Mouse (Mus musculus) hindbrain, embryonic 16.5 days (tissue): ENCODE results near the gene Sugp2. TPM values are rescaled to one million over a fixed set of nuclear protein-coding genes. Genes with fewer than 3 reads are reported as not detected.
"Not testable (repeated sequence)": the region's sequence is repeated elsewhere in the genome, so short reads cannot be mapped to it uniquely, and the experiment has no call there.

Experiments used
- ATAC-seq: fragments of 200-750 bp; cut with Nextera tagmentation; 2 replicates; pipeline ENCODE4 v1.8.0; 2017; ENCODE audit warnings: moderate TSS enrichment, moderate library complexity
- H3K27ac ChIP-seq: fragments of 300-500 bp; sonication (generic); 2 replicates; pipeline ENCODE4 v1.5.1; 2014; ENCODE audit warnings: low read depth, mild to moderate bottlenecking, control low read depth, low read length, moderate library complexity
- H3K27me3 ChIP-seq: fragments of 300-500 bp; sonication (generic); replicated peaks from 2 replicates; pipeline ENCODE4 v1.6.1; 2014; ENCODE audit warnings: low read length; ENCODE audit not compliant: control insufficient read depth, insufficient read depth
- H3K36me3 ChIP-seq: fragments of 300-500 bp; sonication (generic); 2 replicates; pipeline ENCODE4 v1.6.1; 2014; ENCODE audit warnings: mild to moderate bottlenecking, low read length, moderate library complexity, mixed read lengths; ENCODE audit not compliant: control insufficient read depth, insufficient read depth
- H3K4me1 ChIP-seq: fragments of 300-500 bp; sonication (generic); 2 replicates; pipeline ENCODE4 v1.6.1; 2014; ENCODE audit warnings: low read depth, low read length; ENCODE audit not compliant: control insufficient read depth, insufficient read depth
- H3K4me2 ChIP-seq: fragments of 300-500 bp; sonication (generic); 2 replicates; pipeline ENCODE4 v1.6.1; 2014; ENCODE audit warnings: mild to moderate bottlenecking, low read length, control low read depth, moderate library complexity
- H3K4me3 ChIP-seq: fragments of 300-500 bp; sonication (generic); 2 replicates; pipeline ENCODE4 v1.5.1; 2014; ENCODE audit warnings: mild to moderate bottlenecking, low read length, control low read depth, moderate library complexity
- H3K9ac ChIP-seq: fragments of 300-500 bp; sonication (generic); 2 replicates; pipeline ENCODE4 v1.6.1; 2014; ENCODE audit warnings: low read depth, mild to moderate bottlenecking, control low read depth, low read length, moderate library complexity
- H3K9me3 ChIP-seq: fragments of 300-500 bp; sonication (generic); 2 replicates; pipeline ENCODE4 v1.6.1; 2014; ENCODE audit warnings: mild to moderate bottlenecking, low read length, moderate library complexity; ENCODE audit not compliant: control insufficient read depth
- WGBS: fragments of 180-500 bp; shearing (Covaris S2); extraction: QIAGEN DNeasy Blood & Tissue Kit; methylation state at CpG from one replicate; pipeline ENCODE4 v1.1.7; 2014; 5-methylcytosine and 5-hydroxymethylcytosine counted together
- polyA plus RNA-seq: library from polyadenylated mRNA; unstranded; fragments of >200 nt; fragmentation: Nextera tagmentation; extraction: Ambion mirVana; gene quantifications from 2 replicates; pipeline ENCODE4 v1.2.1, GENCODE M21; 2015

The Sugp2 gene
- polyA plus RNA-seq, 1 experiment from 2014 or later: 85.1 TPM

DNA sequence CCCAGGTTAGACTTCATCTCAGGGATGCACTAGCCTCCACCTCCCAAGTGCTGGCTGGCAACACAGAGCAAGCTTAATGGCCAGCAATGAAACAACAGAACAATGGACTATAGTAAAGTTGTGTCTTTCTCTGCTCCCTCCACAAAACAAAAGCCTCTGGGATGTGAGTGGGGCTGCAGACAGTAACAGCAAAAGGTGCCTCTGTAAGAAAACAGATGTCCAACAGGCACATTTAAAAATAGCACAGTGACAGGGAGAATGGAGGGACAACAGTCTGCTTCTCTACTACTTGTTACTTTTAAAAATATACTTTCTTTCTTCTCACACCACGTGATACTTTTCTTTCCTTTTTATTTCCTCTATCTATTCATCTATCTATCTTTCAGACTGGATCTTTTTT lies 29.3 kb upstream of the Sugp2 start:
- Histone ChIP-seq H3K36me3 (no peaks in the 10 kb centered on the region), H3K4me3 (no peak overlapping the region), H3K4me2 (no peak overlapping the region), H3K27me3 (no peaks in the 10 kb centered on the region), H3K9me3 (no peaks in the 10 kb centered on the region), H3K4me1 (peaks cover 2% of the 10 kb centered on the region; the same call in 1 of the 2 replicates), H3K27ac (no peak overlapping the region), H3K9ac (no peak overlapping the region)
- no peak for ATAC-seq
- WGBS: 50% methylated on average over 1 of the region's 1 CpGs

GRCm38 (mm10) chr8:70208130-70208529 lies 25.9 kb upstream of the Sugp2 start:
- H3K36me3 ChIP-seq: no peaks in the 10 kb centered on the region
- no peak overlapping the region for H3K27ac ChIP-seq
- ATAC-seq: no peak
- no peak overlapping the region for H3K9ac ChIP-seq
- no peaks in the 10 kb centered on the region for H3K9me3 ChIP-seq
- H3K4me2 ChIP-seq: no peak overlapping the region
- peaks cover 15% of the 10 kb centered on the region for H3K4me1 ChIP-seq
- whole genome bisulfite sequencing: 71% methylated on average over 1 of the region's 1 CpGs
- H3K4me3 ChIP-seq: no peak overlapping the region
- peaks cover 2% of the 10 kb centered on the region; the same call in 1 of the 2 replicates for H3K27me3 ChIP-seq

GRCm38 (mm10) chr8:70210538-70210937 lies 23.5 kb upstream of the Sugp2 start:
- H3K27ac ChIP-seq: no peak overlapping the region
- no peaks in the 10 kb centered on the region for H3K9me3 ChIP-seq
- no peak for ATAC-seq
- H3K4me3 ChIP-seq: peak overlapping the region; percentile 7; the same call in 1 of the 2 replicates
- H3K4me2 ChIP-seq: peak overlapping the region; percentile 93; the same call in 1 of the 2 replicates
- peak overlapping the region; percentile 18; the same call in 1 of the 2 replicates for H3K9ac ChIP-seq
- H3K36me3 ChIP-seq: no peaks in the 10 kb centered on the region
- H3K4me1 ChIP-seq: peaks cover 15% of the 10 kb centered on the region
- WGBS: 38% methylated on average over 8 of the region's 8 CpGs
- peaks cover 2% of the 10 kb centered on the region; the same call in 1 of the 2 replicates for H3K27me3 ChIP-seq

DNA sequence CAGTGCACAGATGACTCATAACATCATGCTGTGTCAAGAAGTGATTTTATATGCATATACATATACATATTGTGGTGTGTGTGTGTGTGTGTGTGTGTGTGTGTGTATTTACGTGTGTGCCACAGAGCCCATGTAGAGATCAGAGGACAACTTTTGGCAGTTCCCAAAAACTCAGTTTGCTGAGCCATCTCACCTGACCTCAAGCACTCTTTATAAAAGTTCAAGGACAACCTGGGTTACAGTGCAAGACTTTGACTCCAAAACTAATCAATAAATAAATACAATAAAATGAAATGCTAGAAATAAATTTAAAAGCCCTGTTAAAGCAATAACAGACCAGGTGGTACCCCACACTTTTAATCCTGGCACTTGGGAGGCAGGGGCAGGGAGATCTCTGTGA lies 22.8 kb upstream of the Sugp2 start:
- Histone ChIP-seq H3K9me3 (no peaks in the 10 kb centered on the region), H3K9ac (peak overlapping the region; percentile 78), H3K27ac (no peak overlapping the region), H3K4me1 (peaks cover 15% of the 10 kb centered on the region), H3K4me2 (peak overlapping the region; percentile 93), H3K27me3 (peaks cover 2% of the 10 kb centered on the region; the same call in 1 of the 2 replicates), H3K4me3 (peak overlapping the region; percentile 81), H3K36me3 (no peaks in the 10 kb centered on the region)
- ATAC-seq: no peak
- WGBS: 77% methylated on average over 1 of the region's 1 CpGs

- Histone ChIP-seq H3K4me2 (peak overlapping the region; percentile 93), H3K9ac (peak overlapping the region; percentile 78), H3K4me3 (peak overlapping the region; percentile 81), H3K36me3 (no peaks in the 10 kb centered on the region), H3K4me1 (peaks cover 15% of the 10 kb centered on the region), H3K27ac (peak overlapping the region; percentile 81), H3K9me3 (no peaks in the 10 kb centered on the region), H3K27me3 (peaks cover 2% of the 10 kb centered on the region; the same call in 1 of the 2 replicates)
- 2% methylated on average over 31 of the region's 31 CpGs for WGBS
- peak; percentile 10 for ATAC-seq
Observed at GRCm38 (mm10) chr8:70211726-70212111, 22.3 kb upstream of the Sugp2 start.

DNA sequence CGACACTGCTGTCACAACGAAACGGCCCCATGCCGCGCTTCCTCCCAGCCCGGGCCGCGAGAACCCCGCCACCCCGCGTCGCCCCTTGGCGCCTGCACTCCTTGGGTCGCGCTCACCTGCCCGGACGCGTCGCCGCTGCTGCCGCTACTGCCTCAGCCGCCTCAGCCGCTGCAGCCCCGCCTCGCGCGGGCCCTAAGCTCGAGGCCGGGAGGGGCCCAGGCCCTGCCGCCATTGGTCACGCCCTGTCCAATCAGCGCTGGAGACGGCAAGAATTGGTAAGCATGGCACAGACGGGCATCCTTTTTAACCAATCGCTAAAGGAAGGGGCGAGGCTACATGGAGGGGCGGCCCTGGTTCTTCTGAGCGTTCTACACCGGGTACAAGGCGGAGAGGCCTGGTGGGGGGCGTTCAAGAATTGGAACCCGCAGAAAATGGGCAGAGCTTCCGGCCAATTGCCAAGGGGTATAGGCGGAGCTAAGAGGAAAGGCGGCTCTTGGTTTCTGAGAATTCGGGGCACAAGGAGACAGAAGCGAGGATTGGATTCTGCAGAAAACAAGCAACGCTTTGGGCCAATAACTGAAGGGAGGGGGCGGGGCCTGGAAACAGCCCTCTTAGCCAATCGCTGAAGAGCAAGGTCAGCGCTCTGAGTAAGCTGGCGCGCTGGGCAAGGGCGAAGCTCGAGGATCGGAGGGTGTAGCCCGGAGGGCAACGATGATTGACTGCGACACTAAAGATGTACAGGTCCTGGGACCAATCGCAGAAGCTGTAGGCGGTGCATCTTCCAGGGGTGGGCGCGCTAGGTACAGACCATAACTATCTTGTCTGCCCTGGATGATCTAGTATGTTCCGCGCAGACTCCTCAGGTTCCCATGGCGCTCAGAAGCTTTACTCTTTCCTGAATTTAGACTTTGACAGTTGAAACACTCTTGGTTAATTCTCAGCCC lies 21.6 kb upstream of the Sugp2 start, which contains the start of gene Slc25a42:
TSS of gene Slc25a42 (minus strand) at position 194 of the 944 bp plus-strand sequence.
- H3K36me3 ChIP-seq: no peaks in the 10 kb centered on the region
- peaks cover 15% of the 10 kb centered on the region for H3K4me1 ChIP-seq
- H3K27me3 ChIP-seq: peaks cover 2% of the 10 kb centered on the region; the same call in 1 of the 2 replicates
- ATAC-seq: peak; percentile 98
- H3K9ac ChIP-seq: peak within 1 kb of the TSS; percentile 78
- peak within 1 kb of the TSS; percentile 81 for H3K4me3 ChIP-seq
- H3K27ac ChIP-seq: peak within 1 kb of the TSS; percentile 81
- H3K4me2 ChIP-seq: peak within 1 kb of the TSS; percentile 93
- under 1% methylated on average over 54 of the region's 66 CpGs for WGBS
- no peaks in the 10 kb centered on the region for H3K9me3 ChIP-seq

- H3K9ac ChIP-seq: no peak overlapping the region
- H3K4me1 ChIP-seq: peaks cover 18% of the 10 kb centered on the region
- no peak overlapping the region for H3K4me3 ChIP-seq
- peaks cover 2% of the 10 kb centered on the region; the same call in 1 of the 2 replicates for H3K27me3 ChIP-seq
- H3K9me3 ChIP-seq: no peaks in the 10 kb centered on the region
- ATAC-seq: no peak
- H3K4me2 ChIP-seq: no peak overlapping the region
- H3K27ac ChIP-seq: no peak overlapping the region
- 70% methylated on average over 3 of the region's 3 CpGs for WGBS
- no peaks in the 10 kb centered on the region for H3K36me3 ChIP-seq
Observed at GRCm38 (mm10) chr8:70214411-70214810, 19.6 kb upstream of the Sugp2 start.

GRCm38 (mm10) chr8:70215092-70215491 lies 18.9 kb upstream of the Sugp2 start:
- 74% methylated on average over 5 of the region's 5 CpGs for WGBS
- Histone ChIP-seq H3K27me3 (peaks cover 2% of the 10 kb centered on the region; the same call in 1 of the 2 replicates), H3K9me3 (no peaks in the 10 kb centered on the region), H3K4me2 (no peak overlapping the region), H3K9ac (no peak overlapping the region), H3K36me3 (no peaks in the 10 kb centered on the region), H3K4me1 (peaks cover 18% of the 10 kb centered on the region), H3K27ac (no peak overlapping the region), H3K4me3 (no peak overlapping the region)
- ATAC-seq: no peak

GRCm38 (mm10) chr8:70216161-70216560 lies 17.9 kb upstream of the Sugp2 start:
- H3K4me1 ChIP-seq, H3K4me2 ChIP-seq, H3K9me3 ChIP-seq, H3K27ac ChIP-seq, H3K36me3 ChIP-seq, H3K4me3 ChIP-seq, H3K9ac ChIP-seq, ATAC-seq, H3K27me3 ChIP-seq: not testable (repeated sequence)
- WGBS: 69% methylated on average over 3 of the region's 3 CpGs
